Mouse (Mus musculus) small intestine, adult 2 months (tissue): ENCODE data around the gene Pdzph1. TPM values are rescaled to one million over a fixed set of nuclear protein-coding genes. Genes with fewer than 3 reads are reported as not detected.

Experiments used
- H3K27ac ChIP-seq: fragments of 200-500 bp; 2 replicates; pipeline ENCODE4 v1.5.1; 2012; ENCODE audit warnings: low read depth, low read length, control low read depth, inconsistent platforms; ENCODE audit not compliant: insufficient read depth
- H3K27me3 ChIP-seq: fragments of 200-500 bp; 2 replicates; pipeline ENCODE4 v1.6.1; 2012; ENCODE audit warnings: mild to moderate bottlenecking, moderate library complexity, low read length, inconsistent platforms; ENCODE audit not compliant: control insufficient read depth, insufficient read depth
- H3K36me3 ChIP-seq: fragments of 200-500 bp; 2 replicates; pipeline ENCODE4 v1.6.1; 2012; ENCODE audit warnings: mild to moderate bottlenecking, low read length, control low read depth, inconsistent platforms; ENCODE audit not compliant: control insufficient read depth, insufficient read depth
- H3K4me1 ChIP-seq: fragments of 200-500 bp; 2 replicates; pipeline ENCODE4 v1.6.1; 2012; ENCODE audit warnings: low read length, inconsistent platforms, mixed read lengths; ENCODE audit not compliant: control insufficient read depth, insufficient read depth, insufficient read length
- H3K4me3 ChIP-seq: fragments of 200-500 bp; 2 replicates; pipeline ENCODE4 v1.5.1; 2012; ENCODE audit warnings: low read depth, mild to moderate bottlenecking, control low read depth, inconsistent platforms, low read length, moderate library complexity
- CTCF ChIP-seq: fragments of 200-500 bp; IDR thresholded peaks from 2 replicates; pipeline ENCODE4 v1.5.1; 2012; ENCODE audit warnings: low read depth, mild to moderate bottlenecking, control low read depth, inconsistent platforms, low read length, moderate library complexity, mixed read lengths; ENCODE audit not compliant: insufficient replicate concordance, insufficient read length; ENCODE audit errors: extremely low read depth
- POLR2A ChIP-seq: fragments of 200-500 bp; IDR thresholded peaks from 2 replicates; pipeline ENCODE4 v1.6.1; 2012; ENCODE audit warnings: low read depth, mild to moderate bottlenecking, control low read depth, inconsistent platforms, low read length, moderate library complexity
- WGBS: fragments of 180-500 bp; shearing (Covaris S2); methylation state at CpG from one replicate; pipeline ENCODE4 v1.1.7; 2018; 5-methylcytosine and 5-hydroxymethylcytosine counted together
- polyA plus RNA-seq: library from polyadenylated mRNA; depleted of rRNA; stranded (reverse); fragments of >200 nt; gene quantifications from 2 replicates; pipeline ENCODE4 v1.2.3, GENCODE M21; 2012

Pdzph1 gene
- polyA plus RNA-seq, 1 experiment = not detected

DNA sequence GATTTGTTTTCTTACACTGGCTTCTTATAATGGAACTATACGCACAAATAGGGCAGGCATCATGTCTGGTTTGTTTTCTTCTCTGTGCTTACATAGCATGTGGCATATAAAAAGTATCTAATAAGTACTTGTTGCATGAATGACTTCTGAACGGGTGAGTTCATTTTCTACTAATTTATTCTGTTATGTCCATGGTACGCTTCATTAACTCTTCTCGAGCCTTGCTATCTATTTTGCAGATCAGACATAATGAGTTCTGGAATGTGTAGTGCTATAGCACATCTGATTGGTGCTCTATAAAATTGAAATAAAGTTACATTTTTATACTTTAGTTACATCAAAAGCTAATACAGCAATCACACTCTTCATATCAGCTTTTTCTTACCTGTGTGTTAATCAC lies 71.2 kb downstream of the Pdzph1 start:
- H3K36me3 ChIP-seq = no peaks in the 10 kb centered on the region
- H3K27ac ChIP-seq = no peak overlapping the region
- WGBS = 79% methylated on average over 4 of the region's 4 CpGs
- no peaks in the 10 kb centered on the region for H3K4me1 ChIP-seq
- TF ChIP-seq POLR2A = no peak
- TF ChIP-seq CTCF = no peak
- H3K4me3 ChIP-seq = no peak overlapping the region
- H3K27me3 ChIP-seq = no peaks in the 10 kb centered on the region

DNA sequence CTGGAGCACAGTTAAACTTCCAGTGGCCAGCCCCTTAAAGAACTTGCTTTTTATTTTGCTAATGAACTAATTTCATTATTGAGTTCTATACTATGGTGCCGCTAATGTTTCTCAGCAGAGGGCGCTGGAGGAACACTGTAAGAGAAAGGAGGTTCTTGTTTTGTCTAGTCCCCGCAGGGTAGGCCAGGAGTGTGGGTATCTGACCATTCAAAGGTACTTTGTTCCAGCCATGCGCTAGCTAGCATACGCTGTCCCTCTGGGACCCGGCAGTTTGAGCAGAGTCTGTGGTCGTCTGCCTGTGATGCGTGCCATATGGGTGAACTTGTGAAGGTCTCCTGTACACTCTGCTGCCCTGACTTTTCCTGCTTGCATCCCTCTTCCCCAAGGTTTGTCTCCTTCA lies 72.1 kb downstream of the Pdzph1 start:
- H3K36me3 ChIP-seq = no peaks in the 10 kb centered on the region
- WGBS = 17% methylated on average over 8 of the region's 8 CpGs
- H3K4me1 ChIP-seq = no peaks in the 10 kb centered on the region
- H3K4me3 ChIP-seq = no peak overlapping the region
- no peak overlapping the region for H3K27ac ChIP-seq
- no peak for TF ChIP-seq POLR2A
- no peak for TF ChIP-seq CTCF
- H3K27me3 ChIP-seq = no peaks in the 10 kb centered on the region

DNA sequence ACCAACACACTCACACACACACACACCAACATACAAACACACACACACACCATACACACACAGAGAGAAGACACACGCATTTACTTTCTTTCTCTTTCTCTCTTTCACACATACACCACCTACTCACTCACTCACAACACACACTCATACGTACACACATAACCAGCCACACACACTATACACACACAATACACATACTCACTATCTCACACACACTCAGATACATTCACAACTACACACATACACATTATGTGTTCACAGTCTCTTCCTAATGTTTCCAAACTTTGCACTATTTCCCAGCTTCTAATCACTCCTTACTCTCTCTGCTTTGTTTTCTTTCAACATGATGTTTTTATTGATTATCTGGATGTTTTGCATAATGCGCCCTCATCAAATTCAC lies 72.6 kb downstream of the Pdzph1 start:
- TF ChIP-seq POLR2A (no peak), CTCF (no peak)
- H3K4me1 ChIP-seq = no peaks in the 10 kb centered on the region
- H3K4me3 ChIP-seq = no peak overlapping the region
- no peak overlapping the region for H3K27ac ChIP-seq
- H3K27me3 ChIP-seq = no peaks in the 10 kb centered on the region
- 77% methylated on average over 3 of the region's 3 CpGs for WGBS
- H3K36me3 ChIP-seq = no peaks in the 10 kb centered on the region

DNA sequence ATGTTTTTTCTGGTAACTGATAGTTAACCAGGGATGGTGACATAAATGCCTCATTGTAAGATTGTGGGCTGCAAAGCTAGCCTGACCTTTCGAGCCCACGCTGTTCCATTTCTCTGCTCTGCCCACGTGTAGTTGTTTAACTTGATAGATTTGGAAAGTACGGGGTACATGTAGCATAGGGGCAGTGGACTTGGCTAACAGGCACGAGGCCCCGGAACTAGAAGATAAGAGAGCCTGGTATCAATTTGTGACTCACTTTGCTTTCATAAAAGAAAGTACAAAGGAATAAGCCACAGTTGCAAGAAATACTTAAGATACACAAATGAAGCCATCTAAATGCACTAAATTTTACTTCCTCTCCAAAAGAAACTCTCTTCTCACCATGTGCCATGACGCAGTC lies 79.6 kb downstream of the Pdzph1 start:
- H3K27ac ChIP-seq = no peak overlapping the region
- no peaks in the 10 kb centered on the region for H3K36me3 ChIP-seq
- no peaks in the 10 kb centered on the region for H3K4me1 ChIP-seq
- no peak for TF ChIP-seq CTCF
- TF ChIP-seq POLR2A = no peak
- no peak overlapping the region for H3K4me3 ChIP-seq
- WGBS = 51% methylated on average over 7 of the region's 7 CpGs
- H3K27me3 ChIP-seq = no peaks in the 10 kb centered on the region; the same call in 1 of the 2 replicates

DNA sequence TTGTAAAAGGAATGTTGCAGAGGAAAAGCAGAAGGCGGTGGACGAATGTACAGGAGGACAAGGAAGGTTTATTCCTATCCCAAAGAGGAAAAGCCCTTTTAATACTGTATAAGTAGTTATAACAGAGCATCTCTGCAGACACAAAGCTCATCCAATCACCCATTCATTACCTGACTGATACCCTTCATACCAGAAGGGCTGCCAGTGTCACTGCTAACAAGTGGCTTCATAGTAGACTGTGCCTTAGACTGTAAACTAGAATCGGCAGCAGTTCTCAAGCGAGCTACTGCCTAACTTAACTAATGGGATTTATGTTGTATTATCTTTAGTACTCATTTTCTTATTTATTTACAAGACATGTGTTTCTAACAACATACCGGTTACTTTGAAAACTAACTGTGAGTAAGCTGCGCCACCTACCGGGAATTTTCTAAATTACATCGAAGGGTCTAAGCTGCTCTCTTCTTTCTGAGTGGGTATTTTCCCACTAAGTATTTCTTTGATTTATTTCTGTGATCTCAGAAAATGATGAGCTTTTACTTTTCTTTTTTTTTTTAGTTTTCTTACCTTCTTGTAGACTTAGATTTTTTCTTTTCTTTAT lies 82.0 kb downstream of the Pdzph1 start:
- Histone ChIP-seq H3K27me3 (no peaks in the 10 kb centered on the region; the same call in 1 of the 2 replicates), H3K4me3 (no peak overlapping the region), H3K36me3 (no peaks in the 10 kb centered on the region), H3K27ac (no peak overlapping the region), H3K4me1 (no peaks in the 10 kb centered on the region)
- TF ChIP-seq POLR2A = no peak
- no peak for TF ChIP-seq CTCF
- WGBS = 37% methylated on average over 8 of the region's 8 CpGs

DNA sequence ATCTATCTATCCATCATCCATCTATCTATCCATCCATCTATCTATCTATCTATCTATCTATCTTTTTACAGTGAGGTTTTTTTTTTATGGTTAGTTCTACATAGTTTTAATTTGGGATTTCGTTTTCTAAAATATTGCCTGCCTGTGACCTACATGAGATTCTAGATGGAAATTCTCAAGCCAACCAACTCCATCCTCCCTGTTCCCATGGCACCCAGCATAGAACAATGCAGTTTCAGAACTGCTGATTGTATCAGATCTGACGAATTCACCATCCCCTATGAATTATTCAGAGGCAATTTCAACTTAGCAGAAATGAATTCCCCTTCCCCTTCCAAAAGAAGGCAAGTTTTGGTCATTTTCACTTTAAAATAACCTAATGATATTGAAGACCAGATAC lies 85.2 kb downstream of the Pdzph1 start:
- H3K27me3 ChIP-seq = no peaks in the 10 kb centered on the region
- H3K4me1 ChIP-seq = no peaks in the 10 kb centered on the region
- H3K27ac ChIP-seq = no peak overlapping the region
- H3K36me3 ChIP-seq = no peaks in the 10 kb centered on the region
- H3K4me3 ChIP-seq = no peak overlapping the region
- TF ChIP-seq CTCF (no peak), POLR2A (no peak)
- WGBS = 68% methylated on average over 2 of the region's 2 CpGs

DNA sequence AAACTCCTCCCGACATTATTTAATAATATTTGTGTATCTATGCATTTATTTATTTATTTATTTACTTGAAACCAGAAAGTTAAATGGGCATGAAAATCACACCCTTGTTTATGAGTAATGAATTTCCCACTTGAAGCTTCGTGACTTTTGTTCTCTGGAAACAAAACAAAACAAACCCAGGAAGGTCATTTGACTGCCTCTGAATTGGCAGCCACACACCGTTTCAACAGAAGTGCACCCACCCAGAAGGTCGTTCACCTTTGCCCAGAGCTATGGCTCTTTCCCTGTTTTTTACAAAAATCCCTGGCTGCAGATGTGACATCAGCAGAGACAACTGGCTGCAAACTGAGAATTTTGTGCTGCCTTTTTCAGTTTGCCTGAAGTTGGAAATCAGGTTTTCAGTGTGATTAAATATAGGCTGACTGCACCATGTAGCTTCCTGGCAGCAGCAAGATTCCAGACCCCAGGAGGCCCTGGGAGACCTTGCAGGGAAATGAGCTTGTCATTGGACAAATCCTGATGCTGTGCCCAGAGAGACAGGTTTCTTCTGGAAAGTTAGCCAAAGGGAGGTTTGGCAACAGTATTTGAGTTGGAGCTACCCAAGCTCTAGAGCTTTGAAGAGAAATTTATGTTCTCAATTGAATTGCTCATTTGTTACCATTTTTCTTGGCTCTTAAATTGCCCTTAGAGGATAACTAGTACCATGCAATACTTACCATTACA lies 99.5 kb downstream of the Pdzph1 start:
- TF ChIP-seq CTCF (no peak), POLR2A (no peak)
- Histone ChIP-seq H3K4me3 (no peak overlapping the region), H3K4me1 (no peaks in the 10 kb centered on the region), H3K27me3 (no peaks in the 10 kb centered on the region), H3K27ac (no peak overlapping the region), H3K36me3 (no peaks in the 10 kb centered on the region)
- 39% methylated on average over 4 of the region's 4 CpGs for WGBS
